Comparison of ENCODE assay signal across 9 mouse cellular contexts in the genomic region with DNA sequence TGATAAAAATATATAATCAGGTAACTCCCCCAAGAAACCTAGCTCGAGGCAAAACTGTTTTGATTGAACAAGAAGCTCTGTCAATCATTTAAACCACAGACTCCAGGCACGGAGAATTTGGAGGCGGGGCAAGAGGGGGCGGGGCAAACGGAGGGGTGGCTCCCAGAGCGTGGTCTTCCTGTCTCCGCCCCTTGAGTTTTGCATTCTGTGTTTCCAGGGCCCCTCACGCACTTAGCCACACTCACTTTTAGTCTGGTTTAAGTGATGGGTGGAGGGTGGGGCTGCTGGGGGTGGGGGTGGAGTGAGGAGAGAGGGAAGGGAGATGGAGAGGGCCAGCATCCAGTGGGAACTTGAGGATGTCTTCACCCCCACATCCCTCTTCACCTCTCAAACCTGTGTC. TPM values are rescaled to one million over a fixed set of nuclear protein-coding genes. Genes with fewer than 3 reads are reported as not detected.
DNase-seq lines count a peak whose midpoint lies in the region; ATAC-seq and TF ChIP-seq lines count a peak whose summit lies in the region.
"Had no signal": no experiment of that assay in that cellular context is flagged by ENCODE, and none has a peak within 500 bp of the region (broad histone marks: within the 10 kb centered on the region; RNA-seq: fewer than 3 reads in every experiment).

No protein-coding gene starts in this region.

- peak overlapping the region; percentile 14; the same call in 1 of the 2 replicates for H3K4me3 ChIP-seq in ES-Bruce4 (ENCODE audit: low read depth, low read length)
- peak overlapping the region; percentile 59 for H3K4me3 ChIP-seq in forebrain, embryonic 12.5 days (replicated peaks)
- H3K4me3 ChIP-seq in lung, embryonic 15.5 days, result peak overlapping the region; percentile 54
- H3K4me3 ChIP-seq: erythroblast, embryonic 14.5 days had no signal

- peak overlapping the region; percentile 85 for H3K4me2 ChIP-seq in forebrain, embryonic 12.5 days
- peak overlapping the region; percentile 84 for H3K4me2 ChIP-seq in lung, embryonic 15.5 days

- peak; percentile 70 for ATAC-seq in forebrain, embryonic 12.5 days (ENCODE audit: low FRiP score)
- ATAC-seq in lung, embryonic 15.5 days (ENCODE audit: borderline replicate concordance, extremely low read depth, low FRiP score, low TSS enrichment), result 0 out of 2 replicates have a peak, but pooled peaks have one; percentile 16

- no peak overlapping the region for H3K9ac ChIP-seq in ES-Bruce4 (ENCODE audit: low read depth, poor library complexity, severe bottlenecking)
- peak overlapping the region; percentile 76; the same call in 1 of the 2 replicates for H3K9ac ChIP-seq in forebrain, embryonic 12.5 days
- 0 out of 2 replicates have a peak overlapping the region, but pooled peaks have one; percentile 62 for H3K9ac ChIP-seq in lung, embryonic 15.5 days

- no peak for TF ChIP-seq EP300 in ES-Bruce4 (IDR thresholded peaks at IDR 0.05; ENCODE audit: insufficient read depth, low read depth, low read length)

- DNase-seq in brain, adult 2 months (ENCODE audit: low read depth, low spot score), result peak; percentile 95
- peak; percentile 61 to 70 for DNase-seq in heart, postnatal 10 days
- peak; percentile 90 to 95 for DNase-seq in kidney, postnatal 36 days
- peak; percentile 64 for DNase-seq in right cerebral cortex, adult 18-20 months
- DNase-seq in T-cell, adult 2 months (ENCODE audit: low spot score), result no peak

- WGBS in forebrain, embryonic 12.5 days, result under 1% methylated on average over 8 of the region's 8 CpGs
- under 1% methylated on average over 8 of the region's 8 CpGs for WGBS in lung, embryonic 15.5 days

- TF ChIP-seq POLR2A in ES-Bruce4 (IDR thresholded peaks at IDR 0.05; ENCODE audit: insufficient read depth, low read length), result no peak

- no peak overlapping the region for H3K27ac ChIP-seq in ES-Bruce4 (ENCODE audit: insufficient read depth, low read length)
- no peak overlapping the region; the same call in 1 of the 2 replicates for H3K27ac ChIP-seq in forebrain, embryonic 12.5 days
- H3K27ac ChIP-seq in lung, embryonic 15.5 days, result peak overlapping the region; percentile 90

- no peaks in the 10 kb centered on the region for H3K4me1 ChIP-seq in ES-Bruce4 (ENCODE audit: control insufficient read depth, insufficient read depth, low read length)
- H3K4me1 ChIP-seq in forebrain, embryonic 12.5 days, result peaks cover 70% of the 10 kb centered on the region
- H3K4me1 ChIP-seq in lung, embryonic 15.5 days, result peaks cover 79% of the 10 kb centered on the region

- H3K36me3 ChIP-seq in ES-Bruce4 (ENCODE audit: control insufficient read depth, insufficient read depth, low read length, poor library complexity, severe bottlenecking), result no peaks in the 10 kb centered on the region
- no peaks in the 10 kb centered on the region for H3K36me3 ChIP-seq in forebrain, embryonic 12.5 days (replicated peaks)
- H3K36me3 ChIP-seq in lung, embryonic 15.5 days, result no peaks in the 10 kb centered on the region

- intact Hi-C loops in heart, postnatal 10 days (cut with DNase I), result no loop called here

- H3K27me3 ChIP-seq in ES-Bruce4 (ENCODE audit: control insufficient read depth, insufficient read depth, low read length, poor library complexity, severe bottlenecking), result peaks cover 13% of the 10 kb centered on the region
- H3K27me3 ChIP-seq in forebrain, embryonic 12.5 days, result peaks cover 11% of the 10 kb centered on the region
- peaks cover 38% of the 10 kb centered on the region; the same call in 1 of the 2 replicates for H3K27me3 ChIP-seq in lung, embryonic 15.5 days

- no peaks in the 10 kb centered on the region for H3K9me3 ChIP-seq in ES-Bruce4 (replicated peaks; ENCODE audit: control insufficient read depth, insufficient read depth, low read length, poor library complexity, severe bottlenecking)
- no peaks in the 10 kb centered on the region for H3K9me3 ChIP-seq in forebrain, embryonic 12.5 days
- H3K9me3 ChIP-seq in lung, embryonic 15.5 days, result no peaks in the 10 kb centered on the region

- no peak for TF ChIP-seq CTCF in ES-Bruce4 (IDR thresholded peaks at IDR 0.05; ENCODE audit: low read depth, low read length)

RNA-seq across cellular contexts. Expression of a gene that starts 2.2 kb away (rescaled TPM):
- polyA plus RNA-seq in ES-Bruce4 (2011; ENCODE audit: insufficient read depth, insufficient read length, low read depth, missing spikeins), result 0.99 TPM in 2 replicates
- 55.5 and 60.0 TPM in 2 replicates for polyA plus RNA-seq in forebrain, embryonic 12.5 days (2016; fragmentation: Nextera tagmentation; extraction: Ambion mirVana)
- total RNA-seq in heart, postnatal 10 days (2021), result 100 to 1,000 TPM; 152 to 192 TPM
- polyA plus RNA-seq in lung, embryonic 15.5 days (2015; fragmentation: Nextera tagmentation; extraction: Ambion mirVana), result 72.0 and 76.7 TPM in 2 replicates
- polyA plus RNA-seq: erythroblast, embryonic 14.5 days had no signal

RNA-seq across cellular contexts. Expression of a gene that starts 48.2 kb away (rescaled TPM):
- 537 and 588 TPM in 2 replicates for polyA plus RNA-seq in ES-Bruce4 (2011; ENCODE audit: insufficient read depth, insufficient read length, low read depth, missing spikeins)
- polyA plus RNA-seq in forebrain, embryonic 12.5 days (2016; fragmentation: Nextera tagmentation; extraction: Ambion mirVana), result 427 and 524 TPM in 2 replicates
- 1 to 10 TPM in 1 of 2 experiments, under 1 TPM in 1; 0.86 to 2.1 TPM for total RNA-seq in heart, postnatal 10 days (2021)
- polyA plus RNA-seq in lung, embryonic 15.5 days (2015; fragmentation: Nextera tagmentation; extraction: Ambion mirVana), result 344 and 357 TPM in 2 replicates

Comparison
In these comparisons a context has a peak if more than half of its experiments do, and no peak if none do; other contexts are left out.
1. RNA of a gene that starts 2.2 kb away (polyA plus RNA-seq): 72.0 to 76.7 TPM in lung, embryonic 15.5 days and 55.5 to 60.0 TPM in forebrain, embryonic 12.5 days; 0.99 TPM in ES-Bruce4; every median in the first group is over 10 times any median in the second.
2. Peak in every context shown above with its lines, with median percentiles within 50 percentile points of each other: H3K4me3 ChIP-seq.